Mouse (Mus musculus) CD4-positive, CD25-positive, alpha-beta regulatory T cell, adult 4 months (primary cell): ENCODE results near the gene Fam171a1. TPM values are rescaled to one million over a fixed set of nuclear protein-coding genes. Genes with fewer than 3 reads are reported as not detected.
"Not testable (repeated sequence)": the region's sequence is repeated elsewhere in the genome, so short reads cannot be mapped to it uniquely, and the experiment has no call there.

Experiments
- ATAC-seq: one replicate; pipeline ENCODE4 v1.8.0; 2017
- polyA plus RNA-seq, 2 experiments: library from polyadenylated mRNA; unstranded; fragments of 100-300 nt; shearing (Covaris generic); gene quantifications; one replicate each; pipeline ENCODE4 v1.2.1; 2017

Fam171a1 gene
- not detected for polyA plus RNA-seq

- no peak for ATAC-seq
Measured at GRCm38 (mm10) chr2:3113866-3114265, at the start of gene Fam171a1. Fam171a1 (plus strand) TSS chr2:3114224.

- ATAC-seq = no peak
Measured at GRCm38 (mm10) chr2:3069140-3069539, 44.9 kb upstream of the Fam171a1 start.

GRCm38 (mm10) chr2:3088361-3088760, 25.7 kb upstream of the Fam171a1 start:
- ATAC-seq = not testable (repeated sequence)

GRCm38 (mm10) chr2:3089274-3089673, 24.8 kb upstream of the Fam171a1 start:
- no peak for ATAC-seq

GRCm38 (mm10) chr2:3096101-3096500, 17.9 kb upstream of the Fam171a1 start:
- ATAC-seq = no peak

- ATAC-seq = no peak
Measured at GRCm38 (mm10) chr2:3099971-3100370, 14.1 kb upstream of the Fam171a1 start.

GRCm38 (mm10) chr2:3101292-3101957, 12.6 kb upstream of the Fam171a1 start:
- ATAC-seq = no peak

GRCm38 (mm10) chr2:3102360-3102759, 11.7 kb upstream of the Fam171a1 start:
- ATAC-seq = no peak

- no peak for ATAC-seq
Measured at GRCm38 (mm10) chr2:3107471-3107870, 6.6 kb upstream of the Fam171a1 start.

GRCm38 (mm10) chr2:3108431-3108830, 5.6 kb upstream of the Fam171a1 start:
- no peak for ATAC-seq

GRCm38 (mm10) chr2:3108834-3109233, 5.2 kb upstream of the Fam171a1 start:
- no peak for ATAC-seq

GRCm38 (mm10) chr2:3117855-3118202, 3.8 kb downstream of the Fam171a1 start:
- no peak for ATAC-seq

GRCm38 (mm10) chr2:3118203-3118941, 4.3 kb downstream of the Fam171a1 start:
- peak; percentile 39 for ATAC-seq

GRCm38 (mm10) chr2:3118969-3119368, 4.9 kb downstream of the Fam171a1 start:
- ATAC-seq = no peak

- ATAC-seq = no peak
Measured at GRCm38 (mm10) chr2:3119371-3119935, 5.4 kb downstream of the Fam171a1 start.

GRCm38 (mm10) chr2:3122571-3122970, 8.5 kb downstream of the Fam171a1 start:
- ATAC-seq = no peak

- ATAC-seq = no peak
Measured at GRCm38 (mm10) chr2:3127256-3127883, 13.3 kb downstream of the Fam171a1 start.

- no peak for ATAC-seq
Measured at GRCm38 (mm10) chr2:3128344-3128871, 14.4 kb downstream of the Fam171a1 start.

- no peak for ATAC-seq
Measured at GRCm38 (mm10) chr2:3128910-3129309, 14.9 kb downstream of the Fam171a1 start.

- no peak for ATAC-seq
Measured at GRCm38 (mm10) chr2:3132473-3132872, 18.4 kb downstream of the Fam171a1 start.

- no peak for ATAC-seq
Measured at GRCm38 (mm10) chr2:3134580-3135296, 20.7 kb downstream of the Fam171a1 start.

GRCm38 (mm10) chr2:3135297-3135684, 21.3 kb downstream of the Fam171a1 start:
- ATAC-seq = no peak

- ATAC-seq = no peak
Measured at GRCm38 (mm10) chr2:3138308-3138707, 24.3 kb downstream of the Fam171a1 start.
